Mouse (Mus musculus): ENCODE measurements around the gene Rras.

The Rras gene

GRCm38 (mm10) chr7:45053117-45053930 is 35.6 kb downstream of the Rras start:
- peak; percentile 79 for DNase-seq (ENCODE audit: low spot score)

- DNase-seq (ENCODE audit: low spot score): peak; percentile 97
Observed at GRCm38 (mm10) chr7:45053931-45054510, 36.3 kb downstream of the Rras start.

GRCm38 (mm10) chr7:45056329-45056971 is 38.7 kb downstream of the Rras start:
- DNase-seq (ENCODE audit: low spot score): peak; percentile 78

GRCm38 (mm10) chr7:45056972-45057348 is 39.2 kb downstream of the Rras start:
- DNase-seq (ENCODE audit: low spot score): no peak

DNA sequence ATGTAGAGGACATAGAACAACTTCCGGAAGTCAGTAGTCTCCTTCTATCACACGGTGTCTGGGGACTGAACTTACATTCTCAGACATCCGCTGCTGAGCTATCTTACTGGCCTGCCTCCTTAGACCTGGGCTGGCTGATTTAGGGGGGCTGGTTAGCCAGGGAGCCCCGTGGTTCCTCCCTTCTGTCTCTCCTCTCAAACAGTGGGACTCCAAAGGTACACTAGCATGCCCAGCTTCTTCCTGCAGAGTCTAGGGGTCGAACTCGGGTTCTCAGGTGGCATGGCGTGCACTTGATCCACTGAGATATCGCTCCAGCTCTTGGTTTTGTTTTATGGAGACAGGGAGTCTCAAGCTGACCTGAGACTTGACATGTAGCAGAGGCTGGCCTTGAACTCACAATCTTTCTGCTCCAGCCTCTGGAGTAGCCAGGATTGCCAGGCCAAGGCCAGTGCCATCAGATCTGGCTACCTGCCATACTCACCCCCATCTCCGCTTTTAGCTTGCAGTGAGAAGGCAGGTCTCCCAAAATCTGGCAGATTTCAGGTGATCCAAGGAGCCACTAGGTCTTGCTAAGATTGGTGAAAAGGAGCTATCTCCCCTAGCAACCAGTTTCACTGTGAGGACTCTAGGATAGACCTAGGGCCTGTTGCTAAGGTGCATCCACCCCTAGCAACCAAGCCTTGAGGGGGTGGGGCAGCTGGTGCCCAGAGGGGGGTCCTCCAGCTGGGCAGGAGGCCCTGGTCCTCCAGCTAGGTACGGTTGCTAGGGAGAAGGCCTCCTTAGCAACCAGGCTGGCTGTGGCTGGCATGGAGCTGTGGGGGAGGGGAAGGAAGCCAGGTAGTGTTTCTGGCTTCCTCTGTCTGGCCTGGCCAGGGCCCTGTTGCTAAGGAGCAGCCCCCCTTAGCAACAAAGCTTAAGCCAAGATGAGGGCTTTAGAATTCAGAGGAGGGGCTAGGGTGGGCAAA is 41.1 kb downstream of the Rras start:
- DNase-seq (ENCODE audit: low spot score): no peak

GRCm38 (mm10) chr7:45060632-45061122 is 42.9 kb downstream of the Rras start:
- DNase-seq (ENCODE audit: low spot score): no peak

DNA sequence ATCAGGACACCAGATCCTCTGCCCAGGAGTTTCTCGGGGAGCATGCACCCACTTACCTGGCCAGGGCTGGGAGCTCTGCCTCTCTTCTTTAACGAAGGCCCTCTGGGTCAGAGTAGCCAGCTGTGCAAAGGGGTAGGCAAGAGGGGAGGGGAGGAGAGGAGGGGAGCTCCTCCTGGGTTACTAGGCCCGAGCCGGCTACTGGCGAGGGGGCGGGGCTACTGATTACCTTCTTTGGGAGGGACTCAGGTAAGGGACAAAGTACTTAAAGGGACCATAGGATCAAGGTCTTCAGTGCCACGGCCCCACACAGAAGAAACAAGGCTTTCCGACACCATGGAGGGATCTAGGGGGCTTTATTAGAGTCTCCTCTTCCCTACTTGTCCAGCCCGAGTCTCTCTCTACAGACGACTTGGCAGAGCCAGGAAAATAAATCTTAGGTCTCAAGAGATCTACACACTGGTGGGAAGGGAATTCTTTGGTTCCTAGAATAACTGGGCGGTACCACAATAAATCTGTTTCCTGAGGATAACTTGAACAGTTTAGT is 43.8 kb downstream of the Rras start:
- no peak for DNase-seq (ENCODE audit: low spot score)

DNA sequence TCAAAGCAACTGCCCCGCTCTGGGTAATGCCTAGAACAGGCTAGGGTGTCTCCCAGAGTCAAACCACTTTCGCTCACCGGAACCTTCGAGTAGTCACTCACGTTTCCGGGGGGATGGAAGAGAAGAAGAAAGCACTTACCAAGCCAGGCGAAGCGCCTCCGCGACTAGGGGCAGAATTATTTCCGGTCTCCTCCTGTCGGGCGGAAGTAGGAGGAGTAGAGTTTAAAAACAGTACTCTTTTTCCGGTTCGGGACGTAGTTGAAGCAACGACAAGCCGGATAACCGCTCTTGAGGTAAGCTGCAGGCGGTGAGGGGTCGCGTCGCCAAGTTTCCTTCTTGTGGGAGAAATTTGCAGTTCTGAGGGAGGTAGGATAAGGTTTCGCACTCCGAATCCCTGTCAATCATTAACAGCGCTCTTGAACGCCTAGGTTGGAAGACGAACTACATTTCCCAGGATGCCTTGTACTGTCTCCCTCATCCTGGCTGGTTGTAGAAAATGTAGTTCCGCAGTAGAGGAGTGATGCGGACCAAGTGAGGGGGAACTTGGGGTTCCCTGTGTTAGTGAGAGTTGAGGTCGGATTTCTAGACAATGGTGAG is 44.6 kb downstream of the Rras start, which contains the start of the genes Nosip and Prrg2:
Gene Nosip, plus strand, starts transcription at position 191 of the 597 bp plus-strand sequence.
Gene Prrg2, minus strand, starts transcription at position 439 of the 597 bp plus-strand sequence.
- DNase-seq (ENCODE audit: low spot score): peak; percentile 96

DNA sequence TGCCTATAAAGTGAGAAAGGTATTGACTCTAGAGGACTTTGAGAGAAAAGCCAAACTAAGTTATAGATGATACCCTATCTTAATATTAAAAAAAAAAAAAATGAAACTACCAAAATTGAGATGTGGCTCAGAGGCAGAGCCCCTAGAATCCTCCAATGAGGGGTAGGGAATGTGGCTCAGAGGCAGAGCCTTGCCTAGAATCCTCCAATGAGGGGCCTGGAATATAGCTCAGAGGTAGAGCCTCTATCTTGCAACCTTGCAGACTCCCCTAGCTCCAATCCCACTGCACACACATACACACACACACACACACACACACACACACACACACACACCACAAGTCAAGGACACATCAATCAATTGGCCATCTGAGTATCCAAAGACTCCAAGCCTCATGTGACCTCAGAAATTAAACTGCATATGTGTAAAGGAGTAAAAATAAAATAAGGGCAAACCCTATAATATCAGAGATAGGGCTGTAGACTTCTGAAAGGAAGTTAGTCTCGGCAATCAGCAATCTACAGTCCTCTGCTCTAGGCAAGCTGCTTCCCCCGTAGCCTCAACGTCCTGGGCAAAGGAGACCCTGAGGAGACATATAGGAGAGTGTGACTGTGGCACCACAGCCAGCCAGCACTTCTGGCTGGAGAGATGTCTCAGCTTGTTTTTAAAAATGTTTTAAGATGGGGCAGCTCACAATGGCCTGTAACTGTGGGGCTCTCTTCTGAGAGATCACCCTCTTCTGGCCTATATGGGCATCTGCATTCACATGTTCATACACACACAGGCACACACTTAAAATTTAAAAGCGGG is 49.6 kb downstream of the Rras start:
- DNase-seq (ENCODE audit: low spot score): no peak

DNA sequence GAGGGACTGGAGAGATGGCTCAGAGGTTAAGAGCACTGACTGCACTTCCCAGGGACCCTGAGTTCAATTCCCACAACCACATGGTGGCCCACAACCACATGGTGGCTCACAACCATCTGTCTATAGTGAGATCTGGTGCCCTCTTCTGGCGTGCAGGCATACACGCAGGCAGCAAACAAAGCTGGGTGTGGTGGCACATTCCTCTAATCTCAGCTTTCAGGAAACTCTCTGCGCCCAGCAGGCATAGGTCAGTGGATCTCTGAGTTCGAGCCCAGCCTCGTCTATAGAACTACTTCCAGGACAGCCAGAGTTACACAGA is 50.2 kb downstream of the Rras start:
- no peak for DNase-seq (ENCODE audit: low spot score)

DNA sequence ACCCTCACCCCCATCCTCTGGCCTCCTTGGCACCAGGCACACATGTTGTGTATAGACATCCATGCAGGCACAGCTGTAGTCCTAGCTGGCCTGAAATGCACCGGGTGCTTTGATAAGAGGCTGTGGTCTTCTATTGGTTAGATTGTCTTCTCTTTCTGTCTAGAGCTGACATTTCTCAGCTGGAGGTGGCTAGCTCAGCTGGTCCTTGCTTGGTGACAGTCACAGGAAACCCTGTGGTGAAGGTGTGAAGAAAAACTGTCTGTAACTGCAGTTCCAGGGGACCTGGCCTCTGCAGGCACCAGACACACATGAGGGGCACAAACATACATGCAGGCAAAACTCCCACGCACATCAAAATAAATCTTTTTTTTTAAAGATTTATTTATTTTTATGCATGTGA is 51.9 kb downstream of the Rras start:
- DNase-seq (ENCODE audit: low spot score): no peak

All from testis, postnatal 14 days (tissue).